Mouse (Mus musculus) splenic B cell, adult 2 months (primary cell): ENCODE data around the gene Kif6.

Source experiments
- DNase-seq: peaks from one replicate; pipeline ENCODE4 v3.0.0-alpha.2; 2011; ENCODE audit warnings: low read depth, low spot score
- H3K27me3 ChIP-seq: 2 replicates; pipeline ENCODE4 v1.6.1; 2012; ENCODE audit warnings: mild to moderate bottlenecking, low read length, moderate library complexity, mixed read lengths; ENCODE audit not compliant: control insufficient read depth, poor library complexity, insufficient read depth, severe bottlenecking
- H3K36me3 ChIP-seq: 2 replicates; pipeline ENCODE4 v1.6.1; 2012; ENCODE audit warnings: mild to moderate bottlenecking, low read length, moderate library complexity, mixed read lengths; ENCODE audit not compliant: control insufficient read depth, poor library complexity, insufficient read depth, severe bottlenecking

The Kif6 gene

GRCm38 (mm10) chr17:49642889-49643490 lies 28.1 kb downstream of the Kif6 start:
- H3K36me3 ChIP-seq: no peaks in the 10 kb centered on the region
- no peak for DNase-seq
- H3K27me3 ChIP-seq: no peaks in the 10 kb centered on the region

GRCm38 (mm10) chr17:49646267-49646666 lies 31.3 kb downstream of the Kif6 start:
- no peaks in the 10 kb centered on the region for H3K36me3 ChIP-seq
- H3K27me3 ChIP-seq: no peaks in the 10 kb centered on the region
- no peak for DNase-seq

GRCm38 (mm10) chr17:49648970-49649369 lies 34.0 kb downstream of the Kif6 start:
- no peaks in the 10 kb centered on the region for H3K36me3 ChIP-seq
- DNase-seq: no peak
- no peaks in the 10 kb centered on the region for H3K27me3 ChIP-seq

GRCm38 (mm10) chr17:49649394-49649793 lies 34.5 kb downstream of the Kif6 start:
- no peaks in the 10 kb centered on the region for H3K36me3 ChIP-seq
- H3K27me3 ChIP-seq: no peaks in the 10 kb centered on the region
- no peak for DNase-seq

- DNase-seq: no peak
- no peaks in the 10 kb centered on the region for H3K27me3 ChIP-seq
- H3K36me3 ChIP-seq: no peaks in the 10 kb centered on the region
These were observed 35.4 kb downstream of the Kif6 start for GRCm38 (mm10) chr17:49650366-49650765.

GRCm38 (mm10) chr17:49652357-49652756 lies 37.4 kb downstream of the Kif6 start:
- Histone ChIP-seq H3K27me3 (no peaks in the 10 kb centered on the region), H3K36me3 (no peaks in the 10 kb centered on the region)
- no peak for DNase-seq

GRCm38 (mm10) chr17:49652800-49653199 lies 37.9 kb downstream of the Kif6 start:
- H3K27me3 ChIP-seq: no peaks in the 10 kb centered on the region
- H3K36me3 ChIP-seq: no peaks in the 10 kb centered on the region
- no peak for DNase-seq

GRCm38 (mm10) chr17:49661626-49662025 lies 46.7 kb downstream of the Kif6 start:
- H3K36me3 ChIP-seq: no peaks in the 10 kb centered on the region
- no peak for DNase-seq
- H3K27me3 ChIP-seq: no peaks in the 10 kb centered on the region

- Histone ChIP-seq H3K27me3 (no peaks in the 10 kb centered on the region), H3K36me3 (no peaks in the 10 kb centered on the region)
- no peak for DNase-seq
These were observed 51.8 kb downstream of the Kif6 start for GRCm38 (mm10) chr17:49666728-49667127.

- no peak for DNase-seq
- Histone ChIP-seq H3K27me3 (no peaks in the 10 kb centered on the region), H3K36me3 (no peaks in the 10 kb centered on the region)
These were observed 53.4 kb downstream of the Kif6 start for GRCm38 (mm10) chr17:49668296-49668695.

- Histone ChIP-seq H3K36me3 (no peaks in the 10 kb centered on the region), H3K27me3 (no peaks in the 10 kb centered on the region)
- DNase-seq: no peak
These were observed 57.0 kb downstream of the Kif6 start for GRCm38 (mm10) chr17:49671921-49672339.

- Histone ChIP-seq H3K36me3 (no peaks in the 10 kb centered on the region), H3K27me3 (no peaks in the 10 kb centered on the region)
- no peak for DNase-seq
These were observed 57.5 kb downstream of the Kif6 start for GRCm38 (mm10) chr17:49672421-49672820.

- no peaks in the 10 kb centered on the region for H3K36me3 ChIP-seq
- no peak for DNase-seq
- H3K27me3 ChIP-seq: no peaks in the 10 kb centered on the region
These were observed 60.7 kb downstream of the Kif6 start for GRCm38 (mm10) chr17:49675629-49676028.

- H3K27me3 ChIP-seq: no peaks in the 10 kb centered on the region
- H3K36me3 ChIP-seq: no peaks in the 10 kb centered on the region
- no peak for DNase-seq
These were observed 66.5 kb downstream of the Kif6 start for GRCm38 (mm10) chr17:49681410-49681809.

- no peak for DNase-seq
- Histone ChIP-seq H3K27me3 (no peaks in the 10 kb centered on the region), H3K36me3 (no peaks in the 10 kb centered on the region)
These were observed 69.2 kb downstream of the Kif6 start for GRCm38 (mm10) chr17:49684146-49684545.
